Mouse (Mus musculus): ENCODE results near the gene Olfr1380. TPM values are rescaled to one million over a fixed set of nuclear protein-coding genes. Genes with fewer than 3 reads are reported as not detected.
A peak's percentile ranks its signal among the peaks of the same experiment; 100 is the strongest.
"Not testable (repeated sequence)": the region's sequence is repeated elsewhere in the genome, so short reads cannot be mapped to it uniquely, and the experiment has no call there.

The Olfr1380 gene
- total RNA-seq (2021) = not detected

DNA sequence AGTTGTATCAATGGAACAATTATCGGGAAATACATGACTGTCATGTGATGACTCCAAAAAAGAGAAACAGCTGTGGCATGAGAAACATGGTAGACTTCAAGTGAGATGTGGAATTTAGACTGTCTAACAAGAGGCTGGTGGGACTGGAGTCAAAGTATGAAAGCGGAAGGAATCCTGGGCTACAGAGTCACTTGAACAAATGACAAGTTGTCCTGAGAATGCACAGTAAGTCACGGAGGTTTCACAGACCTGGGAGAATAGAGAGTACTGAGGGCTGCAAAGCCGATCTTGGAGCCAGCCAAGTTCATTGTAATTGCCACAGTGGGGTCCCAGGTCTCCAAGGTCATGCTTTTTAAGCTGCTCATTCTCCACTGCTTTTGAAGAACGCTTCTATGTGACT lies at the start of gene Olfr1380:
Gene Olfr1380, plus strand, starts transcription at position 301 of the 400 bp plus-strand sequence.
- DNase-seq = not testable (repeated sequence)

DNA sequence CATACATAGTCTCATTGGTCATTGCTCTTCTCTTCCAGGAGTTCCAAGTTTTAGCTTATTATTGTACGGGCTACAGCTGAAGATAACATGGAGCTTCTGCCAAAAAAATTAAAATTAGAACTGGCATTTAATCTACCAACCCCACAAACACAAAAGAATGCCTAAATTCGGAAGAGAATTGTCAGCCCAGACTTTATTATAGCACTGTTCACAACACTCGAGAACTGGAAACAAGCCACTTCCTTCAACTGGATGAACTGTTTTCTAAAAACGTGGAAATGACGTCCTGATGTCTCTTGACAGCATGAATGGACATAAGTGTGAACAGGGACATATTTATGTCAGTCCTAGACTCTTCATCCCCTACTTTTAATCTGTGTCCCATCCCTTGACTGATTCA lies 38.6 kb upstream of the Olfr1380 start:
- no peak for DNase-seq

DNA sequence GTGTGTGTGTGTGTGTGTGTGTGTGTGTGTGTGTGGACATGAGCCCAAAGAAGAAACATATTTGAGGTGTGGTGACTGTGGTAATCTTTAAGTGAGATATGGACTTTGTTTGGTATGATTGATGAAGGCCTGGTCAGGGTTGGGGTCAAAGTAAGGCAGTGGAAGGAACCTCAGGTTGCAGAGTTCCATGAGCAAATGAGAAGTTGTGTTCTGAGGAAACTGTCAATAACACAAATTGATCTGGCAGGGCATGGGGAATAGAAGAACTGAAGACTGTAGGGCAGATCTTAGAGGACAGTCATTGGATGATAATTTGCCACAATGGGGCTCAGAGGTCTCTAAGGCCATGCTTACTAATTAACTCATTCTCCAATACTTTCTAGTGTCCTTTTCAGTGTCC lies 37.3 kb upstream of the Olfr1380 start, which contains the start of gene Olfr1383:
Gene Olfr1383, plus strand, starts transcription at position 301 of the 400 bp plus-strand sequence.
- DNase-seq = no peak

DNA sequence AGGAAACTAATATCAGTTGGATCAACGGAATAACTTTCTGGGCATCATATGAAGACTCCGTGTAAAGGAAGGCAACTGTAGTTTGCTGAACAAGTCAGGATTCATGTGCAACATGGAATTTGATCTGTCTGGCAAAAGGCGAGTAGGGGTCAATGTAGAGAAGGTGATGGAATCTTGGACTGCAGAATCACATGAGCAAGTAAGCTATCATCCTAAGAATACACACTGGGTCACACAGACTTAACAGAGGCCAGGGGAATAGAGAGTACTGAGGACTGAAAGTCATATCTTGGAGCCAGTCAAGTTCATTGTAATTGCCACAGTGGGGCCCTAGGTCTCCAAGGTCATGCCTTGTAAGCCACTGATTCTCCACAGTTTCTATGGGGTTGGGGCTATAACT lies 28.7 kb upstream of the Olfr1380 start, which contains the start of gene Olfr1382:
Gene Olfr1382, plus strand, starts transcription at position 301 of the 400 bp plus-strand sequence.
- DNase-seq = no peak

DNA sequence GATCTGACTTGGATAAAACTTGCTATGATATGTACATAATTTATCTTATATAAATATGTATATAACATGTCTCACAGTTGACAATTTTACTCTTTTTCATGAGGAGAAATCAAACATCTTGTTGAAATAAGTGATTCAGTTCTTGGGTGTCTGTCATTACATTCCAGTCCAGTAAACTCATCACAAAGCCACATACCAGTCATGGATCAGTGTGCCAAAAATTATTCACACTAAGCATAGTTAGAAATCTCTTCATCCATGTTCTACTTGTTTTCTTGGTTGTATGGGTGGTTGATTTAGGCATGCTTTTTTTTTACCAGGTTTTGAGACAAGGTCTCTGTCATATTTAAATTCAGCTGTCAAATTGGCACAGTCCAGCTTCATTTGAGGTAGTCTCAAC lies 23.9 kb upstream of the Olfr1380 start:
- DNase-seq = no peak

DNA sequence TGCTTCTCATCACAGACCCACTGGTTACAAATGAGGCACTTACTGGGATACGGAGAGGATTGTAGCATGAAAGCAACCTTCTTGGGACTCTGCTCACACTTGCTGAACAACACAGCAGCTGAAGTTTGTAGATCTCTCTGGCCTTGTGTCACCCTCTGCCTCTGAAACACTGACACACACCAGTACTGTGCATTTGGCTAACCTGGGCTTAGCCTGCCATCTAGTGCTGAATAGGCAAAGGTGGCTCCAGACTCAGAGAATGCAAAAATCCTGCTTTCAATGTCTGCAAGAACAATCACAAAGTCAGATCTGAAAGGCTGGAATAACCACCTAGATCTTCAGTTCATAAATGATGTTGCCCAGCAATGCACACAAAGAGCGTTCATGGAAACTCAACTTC lies 20.0 kb upstream of the Olfr1380 start:
- peak; percentile 13 for DNase-seq

DNA sequence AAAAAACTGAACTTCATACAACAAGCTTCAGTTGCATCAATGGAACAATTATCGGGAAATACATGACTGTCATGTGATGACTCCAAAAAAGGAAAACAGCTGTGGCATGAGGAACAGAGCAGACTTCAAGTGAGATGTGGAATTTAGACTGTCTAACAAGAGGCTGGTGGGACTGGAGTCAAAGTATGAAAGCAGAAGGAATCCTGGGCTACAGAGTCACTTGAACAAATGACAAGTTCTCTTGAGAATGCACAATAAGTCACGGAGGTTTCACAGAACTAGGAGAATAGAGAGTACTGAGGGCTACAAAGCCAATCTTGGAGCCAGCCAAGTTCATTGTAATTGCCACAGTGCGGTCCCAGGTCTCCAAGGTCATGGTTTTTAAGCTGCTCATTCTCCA lies 13.5 kb upstream of the Olfr1380 start, which contains the start of gene Olfr1381:
Gene Olfr1381, plus strand, starts transcription at position 301 of the 400 bp plus-strand sequence.
- not testable (repeated sequence) for DNase-seq

DNA sequence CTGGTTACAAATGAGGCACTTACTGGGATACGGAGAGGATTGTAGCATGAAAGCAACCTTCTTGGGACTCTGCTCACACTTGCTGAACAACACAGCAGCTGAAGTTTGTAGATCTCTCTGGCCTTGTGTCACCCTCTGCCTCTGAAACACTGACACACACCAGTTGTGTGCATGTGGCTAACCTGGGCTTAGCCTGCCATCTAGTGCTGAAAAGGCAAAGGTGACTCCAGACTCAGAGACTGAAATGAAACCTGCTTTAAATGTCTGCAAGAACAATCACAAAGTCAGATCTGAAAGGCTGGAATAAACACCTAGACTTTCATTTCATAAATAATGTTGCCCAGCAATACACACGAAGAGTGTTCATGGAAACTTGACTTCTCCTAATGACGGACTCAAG lies 2.6 kb upstream of the Olfr1380 start:
- DNase-seq = not testable (repeated sequence)

DNA sequence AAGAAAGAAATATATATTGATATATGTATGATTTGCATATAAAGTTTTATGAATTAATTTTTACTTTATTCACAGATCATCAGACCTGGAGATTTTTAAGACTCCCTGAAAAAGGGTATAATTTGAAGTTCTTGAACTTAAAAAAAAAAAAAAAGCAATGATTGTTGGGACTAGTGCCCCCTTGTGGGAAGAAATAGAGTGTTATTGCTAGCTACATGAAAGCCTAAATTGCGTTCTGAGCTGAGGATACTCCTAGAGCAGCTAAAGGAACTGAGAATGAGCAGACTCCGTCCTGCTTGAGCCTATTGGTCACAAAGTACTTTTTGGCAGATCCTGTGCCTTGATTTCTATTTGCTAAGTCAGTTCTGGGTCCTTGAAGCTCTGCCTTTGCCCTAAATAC lies 18.4 kb downstream of the Olfr1380 start:
- not testable (repeated sequence) for DNase-seq

DNA sequence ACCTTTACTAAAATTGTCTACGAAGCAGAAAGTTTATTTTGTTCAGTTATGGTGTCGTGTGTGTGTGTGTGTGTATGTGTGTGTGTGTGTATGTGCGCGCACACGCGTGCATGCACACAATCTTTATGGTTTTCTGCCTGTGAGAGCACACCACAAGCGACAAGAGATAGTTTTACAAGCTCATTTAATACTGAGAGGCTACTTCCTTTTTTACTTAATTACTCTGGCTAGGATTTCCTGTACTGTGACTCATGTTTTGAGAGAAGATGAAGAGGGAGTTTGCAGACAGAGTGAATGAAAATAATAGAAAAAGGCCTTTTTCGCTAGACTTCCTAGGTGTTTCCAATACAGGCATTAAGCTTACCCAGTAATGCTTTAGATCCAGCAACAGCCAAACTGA lies 23.8 kb downstream of the Olfr1380 start:
- not testable (repeated sequence) for DNase-seq

DNA sequence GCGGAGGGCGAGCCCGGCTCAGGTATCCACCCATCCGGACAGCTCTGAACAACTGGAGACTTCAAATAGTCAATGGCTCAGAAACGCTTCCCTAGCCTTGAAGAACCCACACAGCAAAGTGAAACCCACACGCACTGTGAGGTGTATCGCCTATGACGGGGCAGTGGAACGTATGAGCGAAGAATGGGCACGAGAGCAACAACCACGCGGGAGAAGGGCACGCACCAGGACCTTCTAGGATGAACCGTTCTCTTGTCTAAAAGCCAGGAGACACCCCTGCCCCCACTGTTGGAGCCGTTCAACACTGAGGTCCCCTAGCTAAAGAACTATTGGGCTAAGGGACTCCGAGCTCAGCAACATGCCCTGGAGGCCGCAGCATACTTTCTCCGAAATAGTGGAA lies 33.5 kb downstream of the Olfr1380 start:
- DNase-seq = no peak

DNA sequence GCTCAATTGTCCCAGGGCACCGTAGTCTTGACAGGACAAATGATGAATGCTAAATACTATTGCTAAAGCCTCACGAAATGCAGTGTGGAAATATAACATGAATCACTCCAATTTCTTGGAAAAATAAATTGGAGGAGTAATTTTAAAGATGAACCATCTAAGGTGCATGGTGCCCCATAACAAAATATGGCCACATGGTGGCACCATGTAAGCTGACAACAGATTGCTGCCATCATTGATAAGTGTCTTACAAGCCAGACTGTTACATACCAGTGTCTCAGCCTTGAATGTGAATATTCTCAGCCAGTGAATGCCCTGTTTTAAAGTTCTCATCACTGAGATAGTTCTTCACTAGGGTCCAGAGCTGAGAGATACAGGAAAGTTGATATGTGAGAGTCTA lies 40.5 kb downstream of the Olfr1380 start:
- not testable (repeated sequence) for DNase-seq

DNA sequence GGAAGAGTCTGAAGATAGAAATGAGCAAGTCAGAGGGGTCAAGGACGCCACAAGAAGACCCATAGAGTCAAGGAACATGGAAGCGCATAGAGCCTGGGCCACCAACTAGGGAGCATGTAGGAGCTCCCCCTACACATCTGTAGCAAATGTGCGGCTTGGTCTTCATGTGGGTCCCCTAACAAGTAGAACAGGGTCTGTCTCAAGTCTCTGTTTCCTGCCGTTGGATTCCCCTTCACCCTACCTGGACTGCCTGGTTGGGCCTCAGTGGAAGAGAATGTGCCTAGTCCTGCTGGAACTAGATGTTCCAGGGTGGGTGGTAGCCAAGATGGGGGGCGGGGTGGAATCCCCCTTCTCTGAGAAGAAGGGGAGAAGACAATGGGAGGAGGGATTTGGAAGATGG lies 51.6 kb downstream of the Olfr1380 start:
- not testable (repeated sequence) for DNase-seq

DNA sequence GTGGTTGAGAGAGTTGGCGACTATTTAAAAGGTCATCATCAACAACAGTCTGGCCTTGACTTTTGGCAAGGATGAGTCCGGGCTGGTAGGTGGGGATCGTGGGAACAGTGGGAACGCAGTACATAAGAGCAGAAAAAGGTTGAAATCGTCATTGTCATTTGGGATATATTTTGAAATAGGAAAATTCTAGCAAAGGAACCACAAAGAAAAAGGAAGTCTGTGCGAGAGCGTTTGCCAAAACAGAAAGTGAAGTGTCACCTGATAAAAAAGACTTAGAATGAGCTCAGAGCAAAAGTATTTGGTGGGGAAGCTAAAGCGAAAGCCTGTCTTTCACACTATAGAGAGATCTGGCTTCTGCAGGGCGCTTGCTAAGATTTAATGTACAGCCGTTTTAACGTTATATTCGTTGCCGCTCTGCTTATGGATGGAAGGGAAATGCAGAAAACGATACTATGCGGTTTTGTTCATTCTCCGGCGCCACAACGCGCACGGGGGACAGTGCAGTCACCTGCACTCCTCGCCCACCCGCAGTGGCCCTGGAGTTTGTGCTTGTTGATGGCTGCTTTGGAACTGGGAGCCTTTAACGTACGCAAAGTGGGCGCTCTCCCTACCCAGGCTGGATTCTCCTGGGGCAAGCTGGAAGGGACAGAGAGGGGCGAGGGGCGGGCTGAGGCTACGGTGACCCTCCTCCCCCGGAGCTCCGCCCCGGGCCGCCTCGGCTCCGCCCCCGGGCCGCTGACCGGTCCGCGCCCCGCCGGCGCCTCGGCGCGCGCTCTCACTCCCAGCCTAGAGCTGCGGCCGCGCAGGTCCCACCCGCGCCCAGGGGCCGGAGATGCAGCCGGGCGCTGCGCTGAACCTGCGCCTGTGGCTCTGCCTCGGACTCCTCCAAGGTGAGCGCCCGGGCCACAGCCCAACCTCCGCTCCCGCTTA lies 52.5 kb downstream of the Olfr1380 start, which contains the start of gene Flt4:
Gene Flt4, plus strand, starts transcription at position 326 of the 930 bp plus-strand sequence.
- DNase-seq = peak; percentile 49

DNA sequence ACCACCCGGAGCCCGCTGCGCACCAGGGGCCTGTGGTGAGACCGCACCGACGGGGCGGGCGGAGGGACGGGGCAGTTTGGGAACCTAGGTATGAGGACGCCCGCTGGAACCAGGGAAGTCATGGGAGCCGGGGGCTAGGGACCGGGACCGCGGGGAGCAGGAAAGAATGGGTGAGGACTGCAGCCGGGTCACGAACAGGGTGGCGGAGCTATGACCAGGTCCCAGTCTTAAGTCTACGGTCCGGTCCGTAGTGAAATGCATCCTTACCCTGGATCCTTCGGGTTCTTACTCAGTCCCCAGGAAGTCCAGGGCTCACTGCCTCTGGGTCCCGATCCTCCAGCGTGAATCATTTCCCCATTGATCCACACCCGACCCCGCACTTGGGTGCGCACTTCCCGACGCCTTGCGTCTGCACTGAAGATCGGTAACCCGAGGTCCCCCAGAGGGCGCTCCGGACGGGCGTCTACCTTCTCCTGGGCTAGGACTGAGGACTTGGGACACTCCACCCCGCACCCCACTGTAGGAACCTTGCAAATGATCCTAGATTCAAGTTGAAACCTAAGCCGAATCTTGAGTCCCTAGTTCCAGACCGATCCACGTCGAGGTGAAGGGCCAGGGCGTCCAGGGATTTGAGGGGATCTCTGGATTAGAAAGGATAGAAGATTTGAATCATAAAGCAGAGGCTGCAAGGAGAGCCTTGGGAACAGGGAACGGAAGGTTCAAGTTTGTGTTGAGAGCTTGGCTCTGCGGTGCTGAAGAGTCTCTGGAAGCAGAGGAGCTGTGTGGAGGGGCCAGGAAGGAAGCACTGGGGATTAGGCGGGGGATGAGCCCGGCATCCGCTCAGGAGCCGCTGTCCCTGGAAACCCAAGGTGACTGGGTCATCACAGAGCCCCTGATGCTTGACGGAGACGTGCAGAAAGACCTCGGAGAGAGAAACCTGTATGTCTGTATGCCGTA lies 53.5 kb downstream of the Olfr1380 start:
- peak; percentile 53 for DNase-seq

DNA sequence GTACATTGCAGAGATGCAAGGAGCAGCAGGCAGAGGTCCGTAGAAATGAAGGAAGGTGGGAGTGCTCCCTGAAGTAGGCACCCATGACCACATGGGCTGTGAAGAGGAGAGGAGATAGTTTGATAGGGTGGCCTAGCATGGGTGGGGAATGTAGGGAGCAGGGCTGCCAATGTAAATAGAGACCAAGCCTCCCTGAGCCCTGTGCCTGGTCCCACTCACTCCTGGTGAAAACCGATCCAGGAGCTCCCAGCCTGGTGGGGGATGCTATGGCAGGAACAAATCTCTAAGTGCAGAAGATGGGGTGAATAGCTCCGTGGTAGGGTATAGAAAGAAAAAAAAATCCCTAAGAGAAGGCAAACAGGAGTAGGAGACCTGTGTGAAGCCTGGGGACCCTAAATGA lies 54.7 kb downstream of the Olfr1380 start:
- not testable (repeated sequence) for DNase-seq

DNA sequence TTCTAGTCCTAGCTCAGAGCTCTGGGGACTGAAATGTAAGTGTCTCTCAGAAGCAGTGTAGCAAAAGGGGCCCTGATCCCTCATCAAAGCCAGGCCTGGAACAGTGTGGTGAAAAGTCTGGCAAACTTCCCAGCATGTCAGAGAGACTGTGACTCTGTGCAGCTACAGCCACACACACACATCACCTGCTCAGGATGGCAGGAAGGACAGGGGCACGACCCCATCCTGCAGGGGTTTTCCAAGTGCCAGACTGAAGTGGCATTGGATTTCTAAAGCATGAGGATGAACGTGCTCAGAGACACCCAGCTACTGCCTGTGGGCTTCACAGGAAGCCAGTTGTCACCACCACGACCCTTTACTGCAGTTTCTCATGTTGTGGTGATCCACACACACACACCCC lies 55.5 kb downstream of the Olfr1380 start:
- no peak for DNase-seq

DNA sequence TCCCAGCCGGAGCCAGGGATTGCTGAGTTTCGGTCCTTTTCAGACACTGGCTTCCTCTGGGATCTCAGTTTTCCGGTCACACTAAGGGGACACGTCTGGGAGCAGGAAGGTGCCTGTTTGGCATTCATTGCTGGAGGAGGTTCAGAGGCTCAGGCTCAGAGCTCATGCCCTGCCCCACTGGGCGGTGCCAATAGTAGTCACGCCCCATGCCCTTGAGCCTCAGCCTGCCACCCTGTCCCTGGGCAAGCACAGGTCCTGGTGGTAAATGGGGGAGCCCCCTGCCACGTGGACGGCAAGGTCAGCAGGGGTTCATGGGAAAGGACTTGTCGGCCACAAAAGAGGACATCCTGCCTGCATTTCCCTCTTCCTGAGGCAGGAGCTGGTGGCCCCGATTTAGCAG lies 56.7 kb downstream of the Olfr1380 start:
- DNase-seq = peak; percentile 38

All from heart, postnatal 4 days (tissue).